Mouse (Mus musculus) limb, embryonic 11.5 days (tissue): ENCODE measurements around the gene Aldh3a2. TPM values are rescaled to one million over a fixed set of nuclear protein-coding genes. Genes with fewer than 3 reads are reported as not detected.

Experiments used
- ATAC-seq: fragments of 200-750 bp; cut with Nextera tagmentation; 2 replicates; pipeline ENCODE4 v1.8.0; 2017; ENCODE audit warnings: low read depth; ENCODE audit not compliant: insufficient number of reproducible peaks, low FRiP score, low TSS enrichment
- DNase-seq: peaks from one replicate; pipeline ENCODE4 v3.0.0-alpha.2; 2015; ENCODE audit warnings: low spot score
- H3K27ac ChIP-seq: fragments of 300-500 bp; sonication (generic); replicated peaks from 2 replicates; pipeline ENCODE4 v1.5.1; 2014; ENCODE audit warnings: low read depth, mild to moderate bottlenecking, low read length
- H3K27me3 ChIP-seq: fragments of 300-500 bp; sonication (generic); 2 replicates; pipeline ENCODE4 v1.6.1; 2014; ENCODE audit warnings: mild to moderate bottlenecking, low read length, mixed read lengths; ENCODE audit not compliant: control insufficient read depth, insufficient read depth
- H3K36me3 ChIP-seq: fragments of 300-500 bp; sonication (generic); 2 replicates; pipeline ENCODE4 v1.6.1; 2014; ENCODE audit warnings: mild to moderate bottlenecking, low read length, moderate library complexity, mixed read lengths; ENCODE audit not compliant: control insufficient read depth, insufficient read depth
- H3K4me1 ChIP-seq: fragments of 300-500 bp; sonication (generic); 2 replicates; pipeline ENCODE4 v1.6.1; 2014; ENCODE audit warnings: low read length, mixed read lengths; ENCODE audit not compliant: control insufficient read depth, insufficient read depth
- H3K4me2 ChIP-seq: fragments of 300-500 bp; sonication (generic); 2 replicates; pipeline ENCODE4 v1.6.1; 2014; ENCODE audit warnings: low read depth, mild to moderate bottlenecking, moderate library complexity; ENCODE audit not compliant: severe bottlenecking
- H3K4me3 ChIP-seq: fragments of 300-500 bp; sonication (generic); 2 replicates; pipeline ENCODE4 v1.5.1; 2014; ENCODE audit warnings: low read depth, low read length
- H3K9ac ChIP-seq: fragments of 300-500 bp; sonication (generic); 2 replicates; pipeline ENCODE4 v1.6.1; 2014; ENCODE audit warnings: mild to moderate bottlenecking, low read length
- H3K9me3 ChIP-seq: fragments of 300-500 bp; sonication (generic); 2 replicates; pipeline ENCODE4 v1.6.1; 2016; ENCODE audit warnings: low read length; ENCODE audit not compliant: control insufficient read depth
- WGBS: fragments of 180-500 bp; shearing (Covaris S2); extraction: QIAGEN DNeasy Blood & Tissue Kit; methylation state at CpG from one replicate; pipeline ENCODE4 v1.1.7; 2014; 5-methylcytosine and 5-hydroxymethylcytosine counted together
- polyA plus RNA-seq: library from polyadenylated mRNA; unstranded; fragments of >200 nt; fragmentation: Nextera tagmentation; extraction: Ambion mirVana; gene quantifications from 2 replicates; pipeline ENCODE4 v1.2.1, GENCODE M21; 2014

Gene Aldh3a2
- polyA plus RNA-seq, 1 experiment from 2014 or later, result 16.8 TPM

- H3K4me2 ChIP-seq, result no peak overlapping the region
- no peak overlapping the region for H3K27ac ChIP-seq
- no peaks in the 10 kb centered on the region for H3K36me3 ChIP-seq
- WGBS, result 89% methylated on average over 6 of the region's 6 CpGs
- no peak for ATAC-seq
- H3K4me1 ChIP-seq, result no peaks in the 10 kb centered on the region
- no peak for DNase-seq
- H3K27me3 ChIP-seq, result no peaks in the 10 kb centered on the region
- no peaks in the 10 kb centered on the region for H3K9me3 ChIP-seq
- no peak overlapping the region for H3K4me3 ChIP-seq
- no peak overlapping the region for H3K9ac ChIP-seq
Measured at GRCm38 (mm10) chr11:61268626-61269349, 1.5 kb upstream of the Aldh3a2 start.

DNA sequence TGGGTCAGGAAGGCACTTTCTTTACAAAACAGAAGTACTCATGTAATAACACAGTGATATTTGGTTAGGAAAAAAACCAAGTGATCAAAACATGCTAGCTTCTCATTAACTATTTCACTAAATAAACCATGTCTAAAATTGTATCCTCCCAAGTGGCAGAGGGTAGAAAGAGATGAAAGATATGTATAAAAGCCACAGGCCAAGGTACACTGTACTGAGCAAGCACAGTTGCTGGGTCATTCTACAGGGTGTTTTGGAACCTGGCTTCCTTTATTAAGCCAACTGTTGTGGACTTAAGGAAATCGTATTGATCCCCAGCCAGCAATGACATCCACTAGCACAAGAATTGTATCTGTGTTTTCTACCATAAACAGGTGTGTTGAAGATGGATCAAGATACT, 3.4 kb downstream of the Aldh3a2 start:
- Histone ChIP-seq H3K4me2 (no peak overlapping the region), H3K9ac (no peak overlapping the region), H3K4me3 (no peak overlapping the region), H3K9me3 (no peaks in the 10 kb centered on the region), H3K36me3 (0 out of 2 replicates have a peak, but pooled peaks cover 2% of the 10 kb centered on the region), H3K27ac (no peak overlapping the region), H3K4me1 (no peaks in the 10 kb centered on the region), H3K27me3 (no peaks in the 10 kb centered on the region)
- DNase-seq (no peak), ATAC-seq (no peak)
- WGBS, result 84% methylated on average over 1 of the region's 1 CpGs

DNA sequence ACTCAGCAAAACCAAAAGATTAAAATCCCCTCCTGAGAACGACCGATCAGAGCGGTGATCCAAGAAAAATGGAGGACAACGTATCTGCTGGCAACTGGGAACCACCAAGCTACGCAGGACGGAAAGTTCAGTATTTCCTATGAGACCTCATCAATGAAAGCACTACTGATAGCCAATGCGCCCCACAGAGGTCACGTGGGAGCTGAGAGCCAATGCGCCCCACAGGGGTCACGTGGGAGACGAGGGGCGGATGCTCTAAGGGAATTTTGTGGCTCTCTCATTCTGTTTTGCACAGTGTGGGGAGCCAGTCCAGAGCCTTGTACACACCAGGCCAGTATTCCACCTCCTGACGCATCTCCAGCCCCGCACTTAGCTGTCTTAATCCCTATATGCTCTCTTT, 4.7 kb downstream of the Aldh3a2 start:
- no peak overlapping the region for H3K27ac ChIP-seq
- no peak for DNase-seq
- H3K9ac ChIP-seq, result no peak overlapping the region
- no peak for ATAC-seq
- WGBS, result 94% methylated on average over 14 of the region's 14 CpGs
- H3K36me3 ChIP-seq, result 0 out of 2 replicates have a peak, but pooled peaks cover 2% of the 10 kb centered on the region
- no peak overlapping the region for H3K4me3 ChIP-seq
- H3K4me1 ChIP-seq, result no peaks in the 10 kb centered on the region
- no peaks in the 10 kb centered on the region for H3K9me3 ChIP-seq
- no peak overlapping the region for H3K4me2 ChIP-seq
- H3K27me3 ChIP-seq, result no peaks in the 10 kb centered on the region

GRCm38 (mm10) chr11:61259106-61259505, 8.2 kb downstream of the Aldh3a2 start:
- H3K27me3 ChIP-seq, result no peaks in the 10 kb centered on the region
- H3K9me3 ChIP-seq, result no peaks in the 10 kb centered on the region
- DNase-seq, result no peak
- H3K4me1 ChIP-seq, result no peaks in the 10 kb centered on the region
- no peak overlapping the region for H3K4me2 ChIP-seq
- WGBS, result 94% methylated on average over 6 of the region's 6 CpGs
- H3K4me3 ChIP-seq, result no peak overlapping the region
- no peak overlapping the region for H3K9ac ChIP-seq
- no peak for ATAC-seq
- no peak overlapping the region for H3K27ac ChIP-seq
- H3K36me3 ChIP-seq, result peaks cover 6% of the 10 kb centered on the region; the same call in 1 of the 2 replicates

- H3K4me3 ChIP-seq, result no peak overlapping the region
- H3K9ac ChIP-seq, result no peak overlapping the region
- ATAC-seq, result no peak
- DNase-seq, result no peak
- peaks cover 4% of the 10 kb centered on the region; the same call in 1 of the 2 replicates for H3K36me3 ChIP-seq
- 92% methylated on average over 12 of the region's 12 CpGs for WGBS
- no peak overlapping the region for H3K27ac ChIP-seq
- no peak overlapping the region; the same call in 1 of the 2 replicates for H3K4me2 ChIP-seq
- H3K4me1 ChIP-seq, result no peaks in the 10 kb centered on the region
- no peaks in the 10 kb centered on the region for H3K9me3 ChIP-seq
- H3K27me3 ChIP-seq, result no peaks in the 10 kb centered on the region
Measured at GRCm38 (mm10) chr11:61252807-61253206, 14.5 kb downstream of the Aldh3a2 start.

GRCm38 (mm10) chr11:61251741-61252140, 15.5 kb downstream of the Aldh3a2 start:
- no peak for DNase-seq

DNA sequence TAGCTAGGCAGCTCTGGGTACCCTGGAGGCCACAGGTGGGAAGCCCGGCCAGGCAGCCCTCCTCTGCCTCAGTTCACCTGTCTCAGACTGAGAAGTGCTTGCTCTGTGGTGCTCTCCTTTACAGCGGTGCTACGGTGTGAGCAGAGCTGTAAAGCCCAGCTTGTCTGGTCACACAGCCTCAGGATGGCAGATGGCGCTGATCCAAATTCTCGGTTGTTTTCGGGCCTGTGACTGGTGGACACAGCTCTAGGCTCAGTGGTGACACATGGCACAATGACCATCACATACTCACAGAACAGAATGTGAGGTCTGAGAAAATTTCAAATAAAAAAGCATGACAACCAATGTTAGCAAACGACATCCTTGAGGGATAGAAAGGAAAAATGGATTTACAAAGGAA, 22.9 kb downstream of the Aldh3a2 start:
- WGBS, result 79% methylated on average over 7 of the region's 7 CpGs
- H3K4me3 ChIP-seq, result no peak overlapping the region
- H3K27ac ChIP-seq, result no peak overlapping the region
- H3K36me3 ChIP-seq, result peaks cover 2% of the 10 kb centered on the region
- no peaks in the 10 kb centered on the region for H3K27me3 ChIP-seq
- no peaks in the 10 kb centered on the region for H3K9me3 ChIP-seq
- no peak overlapping the region for H3K9ac ChIP-seq
- H3K4me1 ChIP-seq, result no peaks in the 10 kb centered on the region
- no peak overlapping the region for H3K4me2 ChIP-seq
- DNase-seq (no peak), ATAC-seq (no peak)

More at GRCm38 (mm10) chr11:61251741-61252140, 15.5 kb downstream of the Aldh3a2 start:
- Histone ChIP-seq H3K4me2 (no peak overlapping the region), H3K27me3 (no peaks in the 10 kb centered on the region), H3K9me3 (no peaks in the 10 kb centered on the region), H3K4me3 (no peak overlapping the region), H3K36me3 (peaks cover 4% of the 10 kb centered on the region; the same call in 1 of the 2 replicates), H3K4me1 (no peaks in the 10 kb centered on the region), H3K9ac (no peak overlapping the region), H3K27ac (no peak overlapping the region)
- no peak for ATAC-seq
- 86% methylated on average over 10 of the region's 10 CpGs for WGBS

DNA sequence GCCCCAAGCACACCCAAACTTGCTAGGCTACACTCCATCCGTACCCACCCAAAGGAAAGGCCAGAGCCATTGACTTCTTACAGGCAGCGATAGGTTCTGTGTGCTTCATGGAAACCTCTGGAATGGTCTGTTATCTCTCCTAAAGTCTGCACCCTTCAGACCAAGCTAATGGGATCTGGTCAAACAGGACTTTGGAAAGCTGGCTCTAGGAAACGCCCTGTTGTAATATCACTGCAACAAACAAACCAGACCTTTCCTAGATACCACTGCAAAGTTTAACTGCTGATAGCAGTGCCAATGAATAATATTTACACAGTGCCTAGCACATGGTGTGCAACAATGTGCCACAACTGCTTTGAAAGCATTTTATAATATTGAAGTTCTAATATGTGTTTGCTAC, 31.2 kb downstream of the Aldh3a2 start:
- ATAC-seq, result no peak
- H3K4me3 ChIP-seq, result no peak overlapping the region
- no peaks in the 10 kb centered on the region for H3K36me3 ChIP-seq
- no peaks in the 10 kb centered on the region for H3K27me3 ChIP-seq
- 83% methylated on average over 3 of the region's 3 CpGs for WGBS
- no peaks in the 10 kb centered on the region for H3K9me3 ChIP-seq
- DNase-seq, result no peak
- H3K4me1 ChIP-seq, result peaks cover 9% of the 10 kb centered on the region; the same call in 1 of the 2 replicates
- no peak overlapping the region for H3K27ac ChIP-seq
- no peak overlapping the region for H3K9ac ChIP-seq
- no peak overlapping the region for H3K4me2 ChIP-seq
